15 mouse cellular contexts compared by ENCODE assay signal in the genomic region with DNA sequence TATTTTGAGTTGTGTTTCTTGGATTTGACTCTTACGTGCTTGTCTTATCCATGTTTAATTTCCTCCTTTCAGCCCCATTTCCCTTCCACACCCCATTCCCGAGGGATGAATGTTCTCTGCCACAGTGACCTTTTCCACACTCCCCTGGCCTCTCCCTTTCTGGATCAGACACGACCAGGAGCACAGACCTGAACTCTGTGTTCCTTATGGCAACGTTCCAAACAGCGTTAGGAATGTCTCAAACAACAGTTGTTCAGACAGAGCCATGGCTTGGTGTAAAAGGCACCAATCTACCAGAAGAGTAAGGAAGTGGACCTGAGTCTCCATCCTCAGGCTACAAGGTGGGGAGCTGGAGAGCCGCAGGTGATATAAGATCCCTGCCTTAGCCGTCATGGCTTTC. TPM values are rescaled to one million over a fixed set of nuclear protein-coding genes. Genes with fewer than 3 reads are reported as not detected.
DNase-seq lines count a peak whose midpoint lies in the region; ATAC-seq and TF ChIP-seq lines count a peak whose summit lies in the region.
"Had no signal": no experiment of that assay in that cellular context is flagged by ENCODE, and none has a peak within 500 bp of the region (broad histone marks: within the 10 kb centered on the region; RNA-seq: fewer than 3 reads in every experiment).

No protein-coding gene starts in this region.

- H3K4me1 ChIP-seq in kidney, postnatal 0 days (replicated peaks; ENCODE audit: insufficient read depth, low read length) = no peaks in the 10 kb centered on the region
- 0 out of 2 replicates have a peak, but pooled peaks cover 4% of the 10 kb centered on the region for H3K4me1 ChIP-seq in kidney, embryonic 15.5 days
- peaks cover 9% of the 10 kb centered on the region for H3K4me1 ChIP-seq in heart, adult 2 months (ENCODE audit: control insufficient read depth, insufficient read depth, low read length)
- peaks cover 0 to 3% of the 10 kb centered on the region in 2 experiments; a peak in 1 of 4 replicates for H3K4me1 ChIP-seq in heart, embryonic 14.5 days (ENCODE audit: control insufficient read depth in 2 of 2, insufficient read depth in 2 of 2, low read length in 2 of 2)
- H3K4me1 ChIP-seq in intestine, postnatal 0 days (replicated peaks; ENCODE audit: control insufficient read depth, insufficient read depth, low read length) = no peaks in the 10 kb centered on the region
- H3K4me1 ChIP-seq in forebrain, embryonic 10.5 days = no peaks in the 10 kb centered on the region

- H3K79me2 ChIP-seq in heart, adult 2 months (replicated peaks; ENCODE audit: control insufficient read depth, insufficient read depth, low read length) = no peaks in the 10 kb centered on the region

- intact Hi-C loops in heart, adult 2 months (cut with DNase I) = loop anchor here (1.0 kb wide), 1 partner anchor 31 kb away; no protein-coding TSS in a partner anchor

- no peak overlapping the region for H3K4me2 ChIP-seq in kidney, postnatal 0 days (ENCODE audit: low read length)
- H3K4me2 ChIP-seq in kidney, embryonic 15.5 days = no peak overlapping the region
- H3K4me2 ChIP-seq in heart, embryonic 14.5 days (ENCODE audit: low read length) = no peak overlapping the region
- no peak overlapping the region for H3K4me2 ChIP-seq in intestine, postnatal 0 days (replicated peaks; ENCODE audit: low read depth)

- H3K9ac ChIP-seq in kidney, postnatal 0 days (ENCODE audit: low read depth, low read length) = no peak overlapping the region
- no peak overlapping the region for H3K9ac ChIP-seq in kidney, embryonic 15.5 days
- no peak overlapping the region for H3K9ac ChIP-seq in heart, adult 2 months (ENCODE audit: low read depth, low read length)
- H3K9ac ChIP-seq in heart, embryonic 14.5 days (ENCODE audit: low read length) = no peak overlapping the region
- no peak overlapping the region for H3K9ac ChIP-seq in intestine, postnatal 0 days (ENCODE audit: low read depth, low read length)

- H3K36me3 ChIP-seq in kidney, postnatal 0 days (ENCODE audit: insufficient read depth, low read length) = no peaks in the 10 kb centered on the region
- no peaks in the 10 kb centered on the region for H3K36me3 ChIP-seq in kidney, embryonic 15.5 days
- H3K36me3 ChIP-seq in heart, adult 2 months (ENCODE audit: control insufficient read depth, insufficient read depth, low read length) = peaks cover 6% of the 10 kb centered on the region; the same call in 1 of the 2 replicates
- H3K36me3 ChIP-seq in heart, embryonic 14.5 days (ENCODE audit: control insufficient read depth, insufficient read depth, low read length) = no peaks in the 10 kb centered on the region
- H3K36me3 ChIP-seq in intestine, postnatal 0 days (ENCODE audit: control insufficient read depth, insufficient read depth) = no peaks in the 10 kb centered on the region
- H3K36me3 ChIP-seq in forebrain, embryonic 10.5 days (replicated peaks) = no peaks in the 10 kb centered on the region

- TF ChIP-seq EP300 in heart, adult 2 months (IDR thresholded peaks at IDR 0.05; ENCODE audit: insufficient read depth, low read depth, low read length) = peak; percentile 100

- peak; percentile 18 for DNase-seq in kidney, postnatal 0 days (ENCODE audit: low spot score)
- DNase-seq in heart, adult 2 months = peak; percentile 51 to 75
- DNase-seq in forebrain, embryonic 10.5 days (ENCODE audit: extremely low spot score, low spot score) = no peak
- no peak for DNase-seq in MN1 (ENCODE audit: low spot score)
- DNase-seq: cerebellum, adult 18-20 months; spleen, adult 18-20 months had no signal

- H3K27me3 ChIP-seq in kidney, postnatal 0 days (ENCODE audit: insufficient read depth, low read length) = no peaks in the 10 kb centered on the region
- H3K27me3 ChIP-seq in kidney, embryonic 15.5 days = no peaks in the 10 kb centered on the region
- no peaks in the 10 kb centered on the region for H3K27me3 ChIP-seq in heart, adult 2 months (ENCODE audit: control insufficient read depth, insufficient read depth, low read length)
- H3K27me3 ChIP-seq in heart, embryonic 14.5 days (ENCODE audit: control insufficient read depth, insufficient read depth, low read length) = no peaks in the 10 kb centered on the region
- H3K27me3 ChIP-seq in intestine, postnatal 0 days (replicated peaks; ENCODE audit: control insufficient read depth, insufficient read depth, low read length) = no peaks in the 10 kb centered on the region
- no peaks in the 10 kb centered on the region for H3K27me3 ChIP-seq in forebrain, embryonic 10.5 days (ENCODE audit: poor library complexity, severe bottlenecking)

- H3K9me3 ChIP-seq in kidney, postnatal 0 days (replicated peaks; ENCODE audit: low read length) = no peaks in the 10 kb centered on the region
- H3K9me3 ChIP-seq in kidney, embryonic 15.5 days (replicated peaks) = no peaks in the 10 kb centered on the region
- no peaks in the 10 kb centered on the region for H3K9me3 ChIP-seq in heart, embryonic 14.5 days (ENCODE audit: control insufficient read depth, low read length)
- H3K9me3 ChIP-seq in intestine, postnatal 0 days (ENCODE audit: control insufficient read depth) = no peaks in the 10 kb centered on the region
- no peaks in the 10 kb centered on the region for H3K9me3 ChIP-seq in forebrain, embryonic 10.5 days

- H3K27ac ChIP-seq in kidney, postnatal 0 days = no peak overlapping the region
- H3K27ac ChIP-seq in kidney, embryonic 15.5 days = no peak overlapping the region
- peak overlapping the region; percentile 87 for H3K27ac ChIP-seq in heart, adult 2 months
- H3K27ac ChIP-seq in heart, embryonic 14.5 days (replicated peaks in 1 of 2; ENCODE audit: control insufficient read depth in 1 of 2, insufficient read depth in 1 of 2, low read depth in 2 of 2, low read length in 2 of 2) = no peak overlapping the region
- H3K27ac ChIP-seq in intestine, postnatal 0 days (ENCODE audit: low read depth, low read length) = no peak overlapping the region
- no peak overlapping the region for H3K27ac ChIP-seq in forebrain, embryonic 10.5 days

- 45% methylated on average over 7 of the region's 7 CpGs for WGBS in kidney, postnatal 0 days
- 54% methylated on average over 7 of the region's 7 CpGs for WGBS in kidney, embryonic 15.5 days
- WGBS in heart, adult 2 months = 41% methylated on average over 7 of the region's 7 CpGs
- 55% methylated on average over 7 of the region's 7 CpGs for WGBS in heart, embryonic 14.5 days
- 45% methylated on average over 7 of the region's 7 CpGs for WGBS in intestine, postnatal 0 days
- 89% methylated on average over 7 of the region's 7 CpGs for WGBS in forebrain, embryonic 10.5 days

- no peak for ATAC-seq in kidney, postnatal 0 days (replicated peaks; ENCODE audit: low FRiP score, low read depth)
- no peak for ATAC-seq in kidney, embryonic 15.5 days (replicated peaks; ENCODE audit: low FRiP score)
- peak; percentile 66 for ATAC-seq in heart, embryonic 14.5 days (ENCODE audit: insufficient number of reproducible peaks, insufficient read depth, low FRiP score, low read depth)
- peak; percentile 63 for ATAC-seq in intestine, postnatal 0 days
- ATAC-seq: forebrain, embryonic 16.5 days had no signal

- TF ChIP-seq CTCF in kidney, postnatal 0 days (IDR thresholded peaks at IDR 0.05; ENCODE audit: low read depth) = no peak
- TF ChIP-seq CTCF in heart, adult 2 months (IDR thresholded peaks at IDR 0.05) = no peak
- TF ChIP-seq CTCF in intestine, postnatal 0 days (IDR thresholded peaks at IDR 0.05; ENCODE audit: low read depth) = no peak

- peak; percentile 45; the same call in 1 of the 2 replicates for TF ChIP-seq POLR2A in heart, adult 2 months (IDR thresholded peaks at IDR 0.05; ENCODE audit: insufficient read depth, low read depth, low read length)

- no peak overlapping the region for H3K4me3 ChIP-seq in kidney, postnatal 0 days (replicated peaks; ENCODE audit: low read depth, low read length)
- H3K4me3 ChIP-seq in kidney, embryonic 15.5 days (replicated peaks) = no peak overlapping the region
- H3K4me3 ChIP-seq in heart, adult 2 months = no peak overlapping the region
- no peak overlapping the region for H3K4me3 ChIP-seq in heart, embryonic 14.5 days (ENCODE audit: control insufficient read depth in 1 of 2, insufficient read depth in 1 of 2, low read depth in 1 of 2, low read length in 2 of 2)
- H3K4me3 ChIP-seq in intestine, postnatal 0 days (ENCODE audit: low read depth, low read length) = no peak overlapping the region
- no peak overlapping the region for H3K4me3 ChIP-seq in forebrain, embryonic 10.5 days
- H3K4me3 ChIP-seq: myocyte had no signal

RNA-seq across cellular contexts. Expression of a gene that starts 52.6 kb away (rescaled TPM):
- 9.7 and 13.0 TPM in 2 replicates for polyA plus RNA-seq in kidney, postnatal 0 days (2015; fragmentation: Nextera tagmentation; extraction: Ambion mirVana)
- 6.4 and 6.9 TPM in 2 replicates for polyA plus RNA-seq in kidney, embryonic 15.5 days (2015; fragmentation: Nextera tagmentation; extraction: Ambion mirVana)
- not detected for total RNA-seq in heart, adult 2 months (2021)
- polyA plus RNA-seq in heart, adult 2 months (2012; rRNA removed) = not detected in 2 replicates
- 1.4 and 1.9 TPM in 2 replicates for polyA plus RNA-seq in heart, embryonic 14.5 days (2014; fragmentation: Nextera tagmentation; extraction: Ambion mirVana)
- polyA plus RNA-seq in intestine, postnatal 0 days (2015; fragmentation: Nextera tagmentation; extraction: Ambion mirVana) = 2.0 and 3.0 TPM in 2 replicates
- polyA plus RNA-seq in forebrain, embryonic 10.5 days (2016; fragmentation: Nextera tagmentation; extraction: Ambion mirVana) = 1.2 and 1.9 TPM in 2 replicates
- total RNA-seq: granulocyte monocyte progenitor cell, adult 5-6 weeks; layer of hippocampus, adult 18-20 months; megakaryocyte-erythroid progenitor cell, adult 5-6 weeks had no signal
- polyA plus RNA-seq: forebrain, embryonic 16.5 days; liver, embryonic 16.5 days; myocyte had no signal

Comparison
In these comparisons a context has a peak if more than half of its experiments do, and no peak if none do; other contexts are left out.
1. ATAC-seq: peak in heart, embryonic 14.5 days (single experiment) and intestine, postnatal 0 days (single experiment); none in kidney, postnatal 0 days (single experiment) and kidney, embryonic 15.5 days (single experiment).
2. DNase-seq: peak in kidney, postnatal 0 days (single experiment) and heart, adult 2 months (2 of 2); none in forebrain, embryonic 10.5 days (single experiment) and MN1 (single experiment).